Mouse (Mus musculus) liver (tissue): Measurements from ENCODE around the gene Aff1.

ENCODE experiments used
- DNase-seq: peaks from one replicate; pipeline ENCODE4 v3.0.0-alpha.2; 2020; ENCODE audit warnings: mixed read lengths

Aff1 gene

GRCm38 (mm10) chr5:103807637-103808312 is 115.6 kb downstream of the Aff1 start:
- no peak for DNase-seq

GRCm38 (mm10) chr5:103809674-103810330 is 117.6 kb downstream of the Aff1 start:
- no peak for DNase-seq

GRCm38 (mm10) chr5:103813291-103813690 is 121.1 kb downstream of the Aff1 start:
- no peak for DNase-seq

- DNase-seq, result no peak
Observed at GRCm38 (mm10) chr5:103813997-103814542, 121.9 kb downstream of the Aff1 start.

GRCm38 (mm10) chr5:103814551-103815248 is 122.5 kb downstream of the Aff1 start:
- DNase-seq, result no peak

- no peak for DNase-seq
Observed at GRCm38 (mm10) chr5:103815249-103815617, 123.1 kb downstream of the Aff1 start.

GRCm38 (mm10) chr5:103816718-103817117 is 124.5 kb downstream of the Aff1 start:
- DNase-seq, result no peak

GRCm38 (mm10) chr5:103817754-103818153 is 125.6 kb downstream of the Aff1 start:
- peak; percentile 75 for DNase-seq

GRCm38 (mm10) chr5:103818602-103819001 is 126.4 kb downstream of the Aff1 start:
- no peak for DNase-seq

GRCm38 (mm10) chr5:103819674-103820073 is 127.5 kb downstream of the Aff1 start:
- no peak for DNase-seq

GRCm38 (mm10) chr5:103821062-103821461 is 128.9 kb downstream of the Aff1 start:
- no peak for DNase-seq

- no peak for DNase-seq
Observed at GRCm38 (mm10) chr5:103821500-103822298, 129.5 kb downstream of the Aff1 start.

GRCm38 (mm10) chr5:103822949-103823348 is 130.8 kb downstream of the Aff1 start:
- no peak for DNase-seq

- DNase-seq, result no peak
Observed at GRCm38 (mm10) chr5:103828304-103828703, 136.1 kb downstream of the Aff1 start.

GRCm38 (mm10) chr5:103828729-103829128 is 136.6 kb downstream of the Aff1 start:
- no peak for DNase-seq

GRCm38 (mm10) chr5:103829158-103829557 is 137.0 kb downstream of the Aff1 start:
- DNase-seq, result no peak

GRCm38 (mm10) chr5:103830886-103831285 is 138.7 kb downstream of the Aff1 start:
- DNase-seq, result no peak

GRCm38 (mm10) chr5:103835471-103836147 is 143.4 kb downstream of the Aff1 start:
- DNase-seq, result no peak

- DNase-seq, result no peak
Observed at GRCm38 (mm10) chr5:103836148-103836784, 144.1 kb downstream of the Aff1 start.

- DNase-seq, result no peak
Observed at GRCm38 (mm10) chr5:103838550-103839264, 146.5 kb downstream of the Aff1 start.

- no peak for DNase-seq
Observed at GRCm38 (mm10) chr5:103839265-103839626, 147.1 kb downstream of the Aff1 start.
